Mouse (Mus musculus) adrenal gland, adult 18-20 months (tissue): ENCODE measurements around the gene Zfp605. TPM values are rescaled to one million over a fixed set of nuclear protein-coding genes. Genes with fewer than 3 reads are reported as not detected.
"Not testable (repeated sequence)": the region's sequence is repeated elsewhere in the genome, so short reads cannot be mapped to it uniquely, and the experiment has no call there.

Experiments used
- DNase-seq, 2 experiments: peaks; one replicate each; pipeline ENCODE4 v3.0.0; 2021 to 2022; ENCODE audit warnings: low spot score in 2 of 2
- long read RNA-seq, 2 experiments: library from polyadenylated mRNA; stranded (forward); transcript quantifications; one replicate each; pipeline ENCODE4 v2.0.0; 2021
- total RNA-seq, 2 experiments: library from RNA; stranded (reverse); gene quantifications; 1 replicate in 1 of 2; 2 replicates in 1 of 2; pipeline ENCODE4 v1.2.3; 2021

Gene Zfp605
- total RNA-seq = 1 to 10 TPM; 6.0 to 6.2 TPM
- long read RNA-seq, experiment 1, partial matches to known transcripts = 0 of 2 reads
- long read RNA-seq, experiment 1, other reads (novel, unspliced or antisense) = 0 of 2 reads
- long read RNA-seq, experiment 2, transcript Zfp605-202 (5 exons, 3,158 nt) = major isoform, 6 of 11 reads
- long read RNA-seq, experiment 2, partial matches to known transcripts = 0 of 11 reads
- long read RNA-seq, experiment 2, other reads (novel, unspliced or antisense) = 1 of 11 reads

DNA sequence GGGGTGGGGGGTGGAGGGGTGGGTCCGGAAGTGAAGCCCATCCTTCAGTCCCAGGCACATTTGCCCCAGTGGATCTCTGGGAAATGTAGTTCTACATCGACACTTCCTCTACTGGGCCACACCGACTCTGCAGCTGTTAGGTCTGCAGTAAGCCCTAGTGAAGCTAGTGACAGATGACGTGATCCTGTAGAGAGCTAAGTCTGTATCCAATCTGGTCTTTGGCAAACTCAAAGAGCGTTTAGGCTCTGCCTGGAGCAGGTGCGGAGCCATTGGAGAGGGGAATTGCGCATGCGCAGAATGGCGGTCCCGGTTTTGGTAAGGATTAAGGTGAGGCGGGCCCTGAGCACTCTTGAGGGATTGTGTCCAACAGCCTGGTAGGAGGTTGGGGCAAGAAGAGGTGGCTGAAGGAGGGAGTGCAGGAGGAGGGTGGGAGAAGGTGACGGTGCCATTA lies at the start of gene Zfp605:
Zfp605 (plus strand) TSS at position 102 of the 451 bp plus-strand sequence.
- DNase-seq = peak; percentile 85 to 90

DNA sequence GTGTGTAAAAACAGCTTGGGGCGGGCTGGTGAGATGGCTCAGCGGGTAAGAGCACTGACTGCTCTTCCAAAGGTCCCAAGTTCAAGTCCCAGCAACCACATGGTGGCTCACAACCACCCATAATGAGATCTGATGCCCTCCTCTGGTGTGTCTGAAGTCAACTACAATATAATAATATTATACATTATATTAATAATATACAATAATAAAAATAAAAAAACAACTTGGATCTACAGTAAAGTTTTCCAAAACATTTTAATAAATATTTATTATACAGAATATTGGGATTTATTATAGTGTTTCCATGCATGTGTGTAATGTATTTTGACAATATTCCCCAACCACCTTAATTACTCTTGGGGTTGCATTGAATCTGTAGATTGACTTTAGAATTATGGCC lies 37.5 kb upstream of the Zfp605 start, which contains the start of gene Gm17655:
Gm17655 (minus strand) TSS at position 101 of the 400 bp plus-strand sequence.
- DNase-seq = not testable (repeated sequence)

DNA sequence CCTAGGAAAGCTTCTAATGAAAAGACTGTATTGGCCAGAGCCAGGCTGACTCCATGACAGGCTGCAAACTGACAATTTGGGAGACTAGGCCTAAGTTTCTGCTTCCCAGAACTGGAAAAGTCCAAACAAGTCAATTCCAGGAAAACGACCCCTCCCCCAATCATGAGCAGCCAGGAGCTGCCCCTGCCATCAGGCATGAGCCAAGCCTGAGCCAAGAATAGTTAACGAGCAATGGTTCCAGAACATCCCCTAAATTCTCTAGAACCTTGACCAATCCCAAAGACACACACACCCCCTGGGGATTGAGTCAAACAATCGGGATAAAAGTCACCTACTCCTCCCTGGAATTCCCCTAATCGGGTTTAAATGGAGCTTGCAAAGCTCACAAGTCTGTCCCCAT lies 26.9 kb upstream of the Zfp605 start:
- DNase-seq = no peak

DNA sequence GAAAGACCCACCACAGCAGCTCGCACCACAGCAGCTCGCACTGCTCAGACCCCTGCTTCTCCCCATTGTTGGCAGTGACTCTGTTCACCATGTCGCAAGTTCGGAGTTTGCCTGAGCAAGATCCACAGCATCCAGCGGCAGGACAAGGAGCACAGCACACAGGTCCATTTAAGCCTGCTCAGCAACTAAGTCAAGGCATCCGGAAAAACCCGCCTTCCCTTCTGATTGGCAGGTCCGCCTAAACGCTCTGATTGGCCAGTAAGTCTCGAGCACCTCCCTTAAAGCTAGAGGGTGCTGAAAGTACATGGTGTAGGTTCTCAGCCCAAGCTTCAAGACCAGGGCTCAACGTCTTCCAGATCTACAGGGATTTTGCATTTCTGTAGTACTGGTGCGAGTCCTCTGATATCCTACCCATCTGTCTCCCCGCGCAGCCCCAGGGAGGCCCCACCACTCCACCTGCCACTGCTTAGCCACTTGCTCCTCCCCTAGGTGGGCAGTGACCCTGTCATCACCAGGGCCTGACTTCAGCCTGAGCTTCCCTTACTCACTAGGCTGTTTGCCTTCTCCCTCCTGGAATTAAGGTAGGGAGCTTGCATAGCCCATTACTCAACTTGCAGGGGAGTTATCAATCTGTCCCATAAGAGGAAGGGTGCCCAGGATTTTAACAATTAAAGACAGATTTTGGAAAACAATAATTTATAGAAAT lies 23.6 kb upstream of the Zfp605 start:
- no peak for DNase-seq

DNA sequence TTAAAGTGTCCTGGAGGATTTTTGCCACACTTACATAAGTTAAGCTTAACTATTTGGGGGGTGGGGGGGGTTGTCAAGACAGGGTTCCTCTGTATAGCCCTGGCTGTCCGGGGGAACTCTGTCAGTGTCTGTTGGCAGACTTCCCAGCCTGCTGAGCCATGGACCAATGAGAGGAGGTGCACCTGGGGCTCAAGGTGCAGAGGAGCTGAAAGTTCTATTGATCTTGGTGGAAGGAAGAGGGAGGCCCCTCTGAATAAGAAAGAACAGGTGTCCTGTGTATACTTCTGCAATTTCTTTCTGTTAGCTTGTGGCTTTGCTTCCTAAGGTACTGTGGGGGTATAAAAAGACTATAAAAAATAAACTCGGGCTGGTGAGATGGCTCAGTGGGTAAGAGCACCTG lies 18.3 kb upstream of the Zfp605 start:
- DNase-seq = no peak

DNA sequence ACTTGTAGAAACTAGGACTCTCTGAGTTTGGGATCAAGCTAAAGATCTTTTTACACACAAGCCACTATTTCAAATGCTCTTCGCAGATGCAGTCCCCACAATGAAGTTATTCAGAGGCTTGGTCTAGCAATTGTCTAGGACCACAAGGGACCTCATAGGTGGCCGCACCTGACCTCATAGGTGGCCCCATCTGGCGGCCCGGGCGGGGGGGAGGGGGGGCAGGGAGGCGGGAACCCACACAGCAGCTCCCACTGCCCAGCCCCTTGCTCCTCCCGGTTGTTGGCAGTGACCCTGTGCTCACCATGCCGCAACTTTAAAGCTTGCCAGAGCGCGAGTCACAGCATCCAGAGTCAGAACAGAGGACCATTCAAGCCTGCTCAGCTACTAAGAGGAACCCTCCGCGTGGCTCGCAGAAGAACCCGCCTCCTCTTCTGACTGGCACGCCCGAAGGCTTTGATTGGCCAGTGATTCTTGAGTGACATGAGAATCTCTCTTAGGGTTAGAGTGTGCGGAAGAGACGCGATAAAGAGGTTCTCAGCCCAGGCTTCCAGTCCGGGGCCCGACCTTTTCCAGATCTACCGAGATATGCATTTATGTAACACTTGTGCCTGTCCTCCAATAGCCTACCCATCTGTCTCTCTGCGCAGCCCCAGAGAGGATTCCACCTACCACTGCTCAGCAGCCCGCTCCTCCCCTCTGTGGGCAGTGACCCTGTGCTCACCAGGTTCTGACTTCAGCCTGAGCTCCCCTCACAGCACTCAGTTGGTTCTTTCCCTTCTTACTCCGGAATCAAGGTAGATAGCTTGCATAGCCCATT lies 15.7 kb upstream of the Zfp605 start, which contains the start of gene Gm35315:
Gm35315 (minus strand) TSS at position 391 of the 817 bp plus-strand sequence.
- peak; percentile 70 to 72 for DNase-seq

DNA sequence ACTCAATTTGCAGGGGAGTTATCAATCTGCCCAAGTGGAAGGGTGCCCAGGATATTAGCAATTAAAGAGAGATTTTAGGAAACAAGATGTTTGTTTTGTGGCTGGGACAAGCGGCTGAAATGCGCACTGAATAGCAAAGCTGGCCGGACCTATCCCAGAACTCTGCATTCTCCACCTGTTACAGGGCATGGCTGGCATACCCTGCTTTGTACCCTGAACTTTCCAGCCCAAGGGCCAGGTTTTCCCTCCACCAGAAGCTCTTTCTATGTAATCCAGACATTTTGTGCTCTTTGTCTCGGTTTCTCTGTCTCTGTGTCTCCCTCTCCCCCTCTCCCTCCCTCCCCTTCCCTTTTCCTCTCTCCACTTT lies 15.1 kb upstream of the Zfp605 start:
- no peak for DNase-seq

DNA sequence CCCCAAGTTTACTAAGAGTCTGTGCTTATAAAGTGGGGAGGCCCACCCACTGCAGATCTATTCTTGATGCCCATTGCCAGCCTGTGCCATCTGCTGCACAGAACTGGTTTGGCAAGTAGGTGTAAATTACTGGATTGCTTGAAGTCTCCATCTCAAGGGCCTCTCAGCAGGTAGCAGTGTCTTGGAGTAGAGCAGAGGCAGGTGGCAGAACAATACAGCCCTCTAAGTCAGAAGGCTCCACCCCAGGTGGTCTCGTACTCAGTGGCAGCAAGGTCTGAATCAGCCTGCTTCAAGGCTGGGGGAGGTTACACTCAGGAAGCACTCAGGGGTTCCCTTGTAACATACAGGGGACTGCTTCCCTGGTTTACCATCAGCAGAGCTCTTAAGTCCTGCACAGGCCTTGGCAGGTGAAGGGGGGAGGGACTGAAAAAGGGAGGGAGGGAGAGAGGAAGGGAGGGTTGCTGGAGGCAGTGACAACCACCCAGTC lies 10.9 kb upstream of the Zfp605 start:
- no peak for DNase-seq

DNA sequence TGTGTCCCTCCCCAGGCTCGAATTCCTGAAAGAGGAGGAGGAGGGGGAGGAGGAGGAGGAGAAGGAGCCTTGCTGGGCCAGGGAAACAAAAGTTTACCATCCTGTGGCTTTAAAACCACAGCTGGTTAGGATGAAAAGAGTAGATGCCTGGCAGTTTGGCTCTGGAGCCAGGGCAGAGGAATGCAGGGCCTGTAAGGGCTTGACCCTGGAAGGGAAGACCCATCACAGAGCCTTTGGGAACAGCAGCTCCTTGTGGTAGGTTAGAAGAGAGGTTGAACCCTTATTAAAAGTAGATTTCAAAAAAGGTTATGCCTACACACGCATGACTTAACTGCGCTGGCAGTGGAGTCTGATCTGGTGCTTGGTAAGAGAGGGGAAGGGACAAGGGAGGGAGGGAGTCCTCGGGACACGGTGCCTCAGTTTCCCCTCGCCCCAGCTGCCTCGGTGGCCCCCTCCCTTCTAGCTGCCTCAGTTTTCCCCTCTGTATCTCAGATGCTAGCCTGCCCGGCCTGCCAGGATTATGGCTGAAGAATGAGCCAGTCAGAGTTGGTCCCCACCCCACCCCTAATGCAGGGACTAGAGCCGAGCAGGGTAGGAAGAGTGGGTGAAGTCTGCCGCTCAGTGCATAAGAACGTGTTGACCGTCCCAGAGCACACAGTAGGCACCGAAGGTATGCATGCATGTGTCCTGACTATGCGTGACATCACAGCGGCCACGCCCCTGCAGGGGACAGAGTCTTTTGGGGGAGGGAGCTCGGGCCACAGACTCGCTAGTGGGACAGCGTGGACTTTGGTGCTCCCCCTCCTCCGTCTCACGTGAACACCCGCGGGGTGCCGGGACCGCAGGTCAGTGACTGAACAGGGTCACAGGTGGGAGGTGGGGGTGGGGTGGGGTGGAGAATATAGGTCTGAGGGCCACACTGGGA lies 10.0 kb upstream of the Zfp605 start, which contains the start of gene Plcxd1:
Plcxd1 (plus strand) TSS at position 314 of the 925 bp plus-strand sequence.
- DNase-seq = no peak

DNA sequence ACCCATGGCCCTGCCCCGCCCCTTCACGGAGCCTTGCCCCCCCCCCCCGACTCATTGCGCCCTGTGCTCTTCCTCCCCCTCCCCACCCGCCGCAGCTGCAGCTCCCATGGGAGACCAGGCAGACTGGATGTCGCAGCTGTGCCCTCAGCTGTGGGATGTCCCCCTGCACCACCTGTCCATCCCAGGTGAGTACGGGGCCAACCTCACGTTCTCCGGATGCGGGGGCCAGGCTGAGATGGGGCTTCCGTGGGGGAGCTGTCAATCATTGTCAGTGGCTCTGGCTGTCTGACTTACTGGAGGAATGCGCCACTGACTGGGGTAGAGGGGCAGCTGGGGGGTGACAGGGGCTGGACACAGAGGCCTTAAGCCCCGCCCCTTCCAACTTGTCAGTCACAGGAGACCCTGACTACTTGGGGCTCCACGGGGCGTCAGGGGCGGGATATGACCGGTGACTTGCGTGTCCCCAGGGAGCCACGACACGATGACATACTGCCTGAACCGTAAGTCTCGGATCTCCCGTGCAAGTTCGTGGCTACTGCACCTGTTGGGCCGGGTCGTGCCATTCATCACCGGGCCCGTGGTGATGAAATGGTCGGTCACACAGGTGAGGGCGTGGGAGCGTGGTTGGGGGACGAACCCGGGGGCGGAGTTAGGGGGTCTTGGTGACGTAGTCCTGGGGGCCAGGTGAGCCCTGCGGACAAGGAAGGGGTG lies 8.8 kb upstream of the Zfp605 start:
- DNase-seq = no peak

DNA sequence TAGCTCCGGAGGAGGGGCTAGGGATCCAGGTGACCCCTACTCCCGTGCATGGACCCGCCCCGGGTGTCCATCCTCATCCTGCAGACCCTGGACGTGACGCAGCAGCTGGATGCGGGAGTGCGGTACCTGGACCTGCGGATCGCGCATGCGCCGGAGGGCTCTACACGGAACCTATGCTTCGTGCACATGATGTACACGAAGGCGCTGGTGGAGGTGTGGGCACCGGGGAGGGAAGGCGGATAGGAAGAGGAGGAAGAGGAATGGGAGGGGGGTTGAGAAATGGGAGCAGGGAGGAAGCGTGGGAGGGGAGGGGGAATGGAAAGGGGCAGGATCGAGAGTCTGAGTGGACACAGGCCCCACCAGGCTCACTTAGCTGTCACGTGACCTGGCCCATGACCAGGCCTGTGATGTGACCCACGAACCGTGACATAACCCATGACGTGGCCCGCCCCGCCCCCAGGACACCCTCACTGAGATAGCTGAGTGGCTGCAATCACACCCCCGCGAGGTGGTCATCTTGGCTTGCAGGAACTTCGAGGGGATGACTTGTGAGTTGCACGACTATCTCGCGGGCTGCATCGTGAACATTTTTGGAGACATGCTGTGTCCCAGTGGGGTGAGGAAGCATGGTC lies 8.1 kb upstream of the Zfp605 start:
- DNase-seq = peak in 1 of 2 experiments; percentile 41

DNA sequence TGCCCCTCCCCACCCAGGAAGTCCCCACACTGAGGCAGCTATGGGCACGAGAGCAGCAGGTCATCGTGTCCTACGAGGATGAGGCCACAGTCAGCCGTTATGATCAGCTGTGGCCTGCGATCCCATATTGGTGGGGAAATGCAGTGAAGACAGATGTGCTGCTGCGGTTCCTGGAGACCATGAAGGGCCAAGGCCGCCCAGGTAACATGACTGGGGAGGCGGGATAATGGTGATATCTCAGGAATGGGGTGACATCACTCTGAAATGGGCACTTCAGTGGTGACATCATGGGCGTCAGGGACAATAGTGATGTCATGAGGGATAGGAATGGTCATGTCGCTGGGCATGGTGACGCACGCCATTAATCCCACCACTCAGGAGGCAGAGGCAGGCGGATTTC lies 7.5 kb upstream of the Zfp605 start:
- no peak for DNase-seq

DNA sequence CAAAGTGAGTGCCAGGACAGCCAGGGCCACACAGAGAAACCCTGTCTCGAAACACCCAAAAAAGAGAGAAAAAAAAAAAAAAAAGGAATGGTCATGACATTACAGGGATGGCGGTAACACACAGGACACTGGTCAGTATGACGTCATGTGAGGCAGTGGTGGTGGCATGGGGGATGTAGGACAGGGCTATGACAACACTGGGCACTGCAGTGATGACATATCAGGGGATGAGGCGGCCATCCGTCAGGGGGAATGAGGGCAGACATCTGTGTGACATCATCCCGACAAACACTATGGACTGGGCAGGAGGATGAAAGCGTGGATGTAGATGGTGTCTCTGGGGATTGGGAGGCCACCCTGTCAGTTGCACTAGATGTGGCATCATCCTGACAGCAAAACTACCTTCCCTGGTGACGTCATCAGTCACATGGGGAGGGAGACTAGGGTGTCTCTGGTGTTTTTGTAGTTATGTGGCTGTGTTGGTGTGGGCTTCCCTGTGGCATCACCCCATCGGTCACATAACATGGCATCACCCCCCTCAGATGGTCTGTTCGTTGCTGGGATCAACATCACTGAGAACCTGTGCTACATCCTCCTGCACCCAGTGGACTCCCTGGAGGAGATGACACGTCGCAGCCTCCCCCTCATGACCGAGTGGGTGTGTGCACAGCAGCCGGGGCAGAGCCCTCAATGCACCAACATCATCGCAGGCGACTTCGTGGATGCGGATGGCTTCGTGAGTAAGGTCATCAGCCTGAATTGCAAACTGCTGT lies 6.9 kb upstream of the Zfp605 start:
- peak in 1 of 2 experiments; percentile 24 for DNase-seq

DNA sequence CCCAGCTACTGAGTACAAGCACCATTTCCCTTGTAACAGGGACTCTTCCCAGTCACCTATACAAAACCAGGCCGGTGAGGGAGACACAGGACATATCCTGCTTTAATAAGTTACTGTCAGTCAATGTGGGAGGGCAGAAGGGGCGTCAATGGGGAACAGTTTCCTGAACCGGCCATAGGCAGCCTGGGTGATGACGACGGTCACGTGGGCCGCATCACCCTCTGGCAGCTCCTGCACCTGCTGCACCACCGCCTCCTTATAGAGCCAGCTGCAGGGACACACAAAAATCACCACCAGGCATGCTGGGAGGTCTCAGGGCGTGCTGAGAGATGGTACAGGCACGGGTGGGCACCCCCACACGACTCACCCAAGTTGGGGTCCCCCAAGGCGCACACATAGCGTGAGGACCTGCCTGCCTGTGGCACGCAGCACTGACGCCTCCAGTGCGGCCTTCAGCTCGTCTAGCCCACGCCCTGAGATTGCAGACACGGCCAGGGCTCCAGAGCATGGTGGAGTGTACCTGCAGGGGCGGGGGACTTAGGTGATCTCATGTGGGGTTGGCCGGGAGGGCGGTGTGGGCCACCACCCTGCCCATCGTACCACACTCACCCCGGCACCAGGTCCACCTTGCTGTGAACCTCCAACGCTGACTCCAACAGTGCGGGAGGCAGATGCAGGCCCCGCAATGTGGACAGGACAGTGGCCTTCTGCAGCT lies 5.8 kb upstream of the Zfp605 start:
- DNase-seq = no peak

DNA sequence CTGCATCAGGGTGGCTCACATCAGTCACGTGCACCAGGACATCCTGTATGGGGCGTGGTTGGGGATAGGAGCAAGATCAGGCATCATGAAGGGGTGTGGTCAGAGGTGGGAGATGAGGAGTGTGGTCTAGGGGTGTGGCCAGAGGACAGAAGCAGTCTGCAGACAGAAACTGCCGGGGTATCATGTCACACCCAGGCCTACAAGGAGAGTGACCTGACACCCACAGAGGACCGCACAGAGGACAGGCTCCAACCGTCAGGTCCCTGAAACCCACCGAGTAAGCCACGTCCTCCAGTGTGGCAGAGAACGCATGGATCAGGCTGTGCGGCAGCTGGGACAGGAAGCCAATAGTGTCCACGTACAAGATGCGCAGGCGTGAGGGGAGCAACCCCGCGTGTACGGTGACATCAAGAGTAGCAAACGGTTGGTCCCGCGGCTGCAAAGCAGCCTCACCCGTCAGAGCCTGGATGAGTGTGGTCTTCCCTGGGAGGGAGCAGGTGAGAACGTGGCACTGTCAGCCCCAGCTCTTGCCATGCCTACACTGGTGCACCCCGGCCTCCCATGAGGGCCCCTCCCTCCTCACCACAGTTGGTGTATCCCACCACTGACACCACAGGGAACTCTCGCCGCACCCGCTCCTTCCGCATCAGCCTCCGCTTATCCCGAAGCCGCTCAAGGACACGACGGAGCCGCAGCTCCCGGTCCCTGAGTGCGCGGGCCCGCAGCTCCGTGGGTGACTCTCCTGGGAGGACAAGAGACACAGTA lies 5.1 kb upstream of the Zfp605 start:
- peak in 1 of 2 experiments; percentile 21 for DNase-seq

DNA sequence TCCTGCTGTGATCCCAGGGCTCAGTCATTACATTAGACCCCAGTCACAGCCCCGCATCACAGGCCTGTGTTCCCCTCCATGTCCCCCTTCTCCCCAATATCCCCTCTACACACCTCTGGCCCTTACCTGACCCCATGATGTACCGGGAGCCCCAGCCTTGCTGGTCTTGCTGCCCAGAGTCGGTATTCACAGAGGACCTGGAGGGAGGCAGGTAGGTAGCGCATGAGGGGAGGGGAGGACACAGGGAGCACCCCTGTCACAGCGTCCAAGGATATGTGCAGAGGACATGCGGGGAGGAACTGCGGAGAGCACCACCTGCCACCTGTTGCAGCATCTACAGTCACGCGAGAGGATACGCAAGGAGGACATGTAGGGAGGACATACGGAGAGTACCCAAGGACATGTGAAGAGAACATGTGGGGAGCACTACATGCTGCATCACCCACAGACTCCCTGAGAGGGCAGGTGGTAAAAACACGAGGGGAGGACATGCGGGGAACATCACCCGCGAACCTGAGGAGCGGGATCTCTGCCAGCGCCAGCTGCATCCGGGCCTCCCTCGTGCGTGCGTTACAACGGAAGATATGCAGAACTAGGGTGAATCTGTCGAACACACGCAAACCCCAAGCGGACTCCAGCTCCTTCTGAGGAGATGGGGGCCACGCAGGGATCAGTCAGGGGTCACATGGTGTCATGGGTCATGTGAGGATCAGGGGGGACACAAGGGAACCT lies 3.6 kb upstream of the Zfp605 start:
- DNase-seq = peak in 1 of 2 experiments; percentile 29
